Mouse (Mus musculus) midbrain, embryonic 11.5 days (tissue): Measurements from ENCODE around the gene Ddx43. TPM values are rescaled to one million over a fixed set of nuclear protein-coding genes. Genes with fewer than 3 reads are reported as not detected.
A peak's percentile ranks its signal among the peaks of the same experiment; 100 is the strongest.
"Not testable (repeated sequence)": the region's sequence is repeated elsewhere in the genome, so short reads cannot be mapped to it uniquely, and the experiment has no call there.

Experiments used
- ATAC-seq: fragments of 200-750 bp; cut with Nextera tagmentation; 2 replicates; pipeline ENCODE4 v1.8.0; 2017; ENCODE audit warnings: moderate TSS enrichment, moderate library complexity; ENCODE audit not compliant: low FRiP score
- DNase-seq: peaks from one replicate; pipeline ENCODE4 v3.0.0; 2015; ENCODE audit warnings: low spot score; ENCODE audit errors: missing footprints
- H3K27ac ChIP-seq: fragments of 300-500 bp; sonication (generic); 2 replicates; pipeline ENCODE4 v1.5.1; 2014; ENCODE audit warnings: low read depth, low read length
- H3K27me3 ChIP-seq: fragments of 300-500 bp; sonication (generic); 2 replicates; pipeline ENCODE4 v1.6.1; 2014; ENCODE audit warnings: mild to moderate bottlenecking, low read length, moderate library complexity, mixed read lengths; ENCODE audit not compliant: control insufficient read depth, insufficient read depth
- H3K36me3 ChIP-seq: fragments of 300-500 bp; sonication (generic); 2 replicates; pipeline ENCODE4 v1.6.1; 2014; ENCODE audit warnings: mild to moderate bottlenecking, low read length, moderate library complexity, mixed read lengths; ENCODE audit not compliant: control insufficient read depth, insufficient read depth
- H3K4me1 ChIP-seq: fragments of 300-500 bp; sonication (generic); 2 replicates; pipeline ENCODE4 v1.6.1; 2014; ENCODE audit warnings: low read length; ENCODE audit not compliant: control insufficient read depth, insufficient read depth
- H3K4me2 ChIP-seq: fragments of 300-500 bp; sonication (generic); 2 replicates; pipeline ENCODE4 v1.6.1; 2014; ENCODE audit warnings: mild to moderate bottlenecking, moderate library complexity
- H3K4me3 ChIP-seq: fragments of 300-500 bp; sonication (generic); 2 replicates; pipeline ENCODE4 v1.5.1; 2014; ENCODE audit warnings: low read depth, low read length
- H3K9ac ChIP-seq: fragments of 300-500 bp; sonication (generic); 2 replicates; pipeline ENCODE4 v1.6.1; 2014; ENCODE audit warnings: low read length
- H3K9me3 ChIP-seq: fragments of 300-500 bp; sonication (generic); 2 replicates; pipeline ENCODE4 v1.6.1; 2016; ENCODE audit warnings: low read length; ENCODE audit not compliant: control insufficient read depth
- WGBS: fragments of 180-500 bp; shearing (Covaris S2); extraction: QIAGEN DNeasy Blood & Tissue Kit; methylation state at CpG from one replicate; pipeline ENCODE4 v1.1.7; 2014; 5-methylcytosine and 5-hydroxymethylcytosine counted together
- polyA plus RNA-seq: library from polyadenylated mRNA; unstranded; fragments of >200 nt; fragmentation: Nextera tagmentation; extraction: Ambion mirVana; gene quantifications from 2 replicates; pipeline ENCODE4 v1.2.1, GENCODE M21; 2014

Ddx43 gene
- polyA plus RNA-seq: 0.11 and 0.56 TPM in 2 replicates

DNA sequence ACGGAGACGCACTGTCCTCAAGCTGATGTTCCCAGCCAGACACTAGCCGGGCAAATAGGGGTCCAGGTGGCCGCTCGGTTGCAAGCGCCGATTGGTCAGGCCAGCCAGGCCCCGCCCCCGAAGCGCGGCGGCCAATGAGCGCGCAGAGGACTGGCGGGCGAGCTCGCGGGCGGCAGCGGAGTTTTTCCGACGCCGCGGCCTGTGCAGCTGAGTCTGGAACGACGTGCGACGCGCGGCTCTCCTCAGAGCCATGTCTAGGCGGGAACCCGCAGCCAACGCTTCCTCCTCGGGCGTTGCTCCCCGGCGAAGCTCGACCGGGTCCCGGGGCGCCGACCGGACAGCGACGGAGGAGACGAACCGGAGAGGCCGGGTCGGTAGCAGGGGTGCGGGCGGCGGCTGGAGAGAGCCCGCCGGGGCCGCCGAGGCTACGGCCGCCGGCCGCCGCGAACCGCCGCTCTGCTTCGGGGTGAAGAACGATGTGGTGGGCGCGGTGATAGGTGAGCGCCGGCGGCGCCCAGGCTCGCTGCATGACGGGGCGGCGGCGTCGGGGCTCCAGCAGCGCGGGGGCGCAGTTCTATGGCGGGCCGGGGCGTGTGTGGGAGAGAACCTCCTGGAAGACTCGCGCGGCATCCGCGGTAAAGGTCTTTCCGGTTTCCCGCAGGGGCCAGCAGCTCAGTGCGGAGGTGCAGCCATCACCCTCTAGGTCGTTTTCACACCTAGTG, at the start of gene Ddx43:
TSS of gene Ddx43 (plus strand) at position 148 of the 722 bp plus-strand sequence.
- DNase-seq: peak; percentile 96
- Histone ChIP-seq H3K9me3 (no peaks in the 10 kb centered on the region), H3K27me3 (peaks cover 41% of the 10 kb centered on the region), H3K36me3 (no peaks in the 10 kb centered on the region), H3K27ac (no peak within 1 kb of the TSS), H3K4me3 (peak within 1 kb of the TSS; percentile 32), H3K9ac (no peak within 1 kb of the TSS), H3K4me1 (no peaks in the 10 kb centered on the region), H3K4me2 (peak within 1 kb of the TSS; percentile 40)
- peak; percentile 98 for ATAC-seq
- WGBS: 5% methylated on average over 93 of the region's 93 CpGs

DNA sequence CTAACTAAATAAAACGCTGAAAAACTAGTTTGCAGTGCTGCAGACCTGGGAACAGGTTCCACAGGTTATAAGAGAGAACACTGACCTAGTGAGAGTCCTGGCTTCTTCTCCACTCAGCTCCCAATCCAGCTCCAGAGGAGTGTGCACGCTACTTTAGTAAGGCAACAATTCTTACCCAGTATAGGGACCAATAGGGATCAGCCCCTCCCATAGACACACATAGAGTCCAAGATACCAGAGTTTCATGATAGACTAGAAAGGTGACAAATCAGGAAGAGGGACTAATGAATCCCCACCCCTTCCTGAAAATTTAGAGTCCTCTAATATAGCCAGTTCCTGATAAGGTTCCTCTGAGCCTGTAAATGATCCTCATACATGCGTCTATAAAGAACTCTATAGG, 48.6 kb upstream of the Ddx43 start:
- no peaks in the 10 kb centered on the region for H3K9me3 ChIP-seq
- DNase-seq (no peak), ATAC-seq (no peak)
- H3K27ac ChIP-seq: no peak overlapping the region
- no peak overlapping the region for H3K9ac ChIP-seq
- H3K4me2 ChIP-seq: no peak overlapping the region
- no peaks in the 10 kb centered on the region for H3K27me3 ChIP-seq
- H3K36me3 ChIP-seq: no peaks in the 10 kb centered on the region
- H3K4me1 ChIP-seq: no peaks in the 10 kb centered on the region
- H3K4me3 ChIP-seq: no peak overlapping the region
- 72% methylated on average over 3 of the region's 3 CpGs for WGBS

DNA sequence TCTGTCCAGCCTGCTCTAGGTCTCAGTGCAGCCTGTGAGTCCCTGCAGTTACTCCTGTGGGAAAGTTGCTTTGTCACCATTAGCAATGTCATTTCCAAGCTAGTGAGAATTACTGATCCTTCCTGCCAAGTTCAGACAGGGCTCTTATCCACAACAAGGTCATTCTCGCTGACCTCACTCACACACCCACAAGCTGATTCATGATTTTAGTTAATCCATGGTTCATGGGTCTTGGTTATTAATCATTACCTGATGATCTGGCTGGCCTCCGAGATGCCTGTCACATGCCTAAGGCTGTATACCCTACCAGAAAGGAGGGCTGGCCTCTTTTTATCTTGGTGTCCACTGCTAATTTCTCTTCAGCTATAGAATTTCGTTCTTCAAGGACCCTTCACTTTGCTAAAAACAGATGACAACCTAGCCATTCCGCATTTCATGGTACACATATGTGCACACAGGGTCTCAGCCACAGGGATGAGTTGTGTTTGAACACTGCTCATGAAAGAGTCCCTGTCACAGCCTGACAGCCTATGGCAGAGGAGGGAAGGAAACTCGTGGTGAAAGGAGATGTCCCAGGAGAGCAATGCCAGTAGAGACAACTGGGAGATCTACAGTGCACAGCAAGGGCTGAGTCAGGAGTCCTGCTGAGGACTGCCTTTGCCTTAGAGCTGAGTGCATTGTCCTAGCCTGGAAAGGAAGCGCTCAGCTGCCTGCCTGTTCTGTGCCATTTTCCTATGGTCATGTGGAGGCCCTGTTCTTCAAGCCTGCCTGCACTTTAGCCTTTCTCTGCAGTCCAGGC, 47.2 kb upstream of the Ddx43 start:
- WGBS: 74% methylated on average over 6 of the region's 6 CpGs
- not testable (repeated sequence) for H3K4me3 ChIP-seq, H3K27ac ChIP-seq, H3K4me1 ChIP-seq, H3K9ac ChIP-seq, H3K9me3 ChIP-seq, H3K4me2 ChIP-seq, ATAC-seq, DNase-seq, H3K36me3 ChIP-seq, H3K27me3 ChIP-seq

DNA sequence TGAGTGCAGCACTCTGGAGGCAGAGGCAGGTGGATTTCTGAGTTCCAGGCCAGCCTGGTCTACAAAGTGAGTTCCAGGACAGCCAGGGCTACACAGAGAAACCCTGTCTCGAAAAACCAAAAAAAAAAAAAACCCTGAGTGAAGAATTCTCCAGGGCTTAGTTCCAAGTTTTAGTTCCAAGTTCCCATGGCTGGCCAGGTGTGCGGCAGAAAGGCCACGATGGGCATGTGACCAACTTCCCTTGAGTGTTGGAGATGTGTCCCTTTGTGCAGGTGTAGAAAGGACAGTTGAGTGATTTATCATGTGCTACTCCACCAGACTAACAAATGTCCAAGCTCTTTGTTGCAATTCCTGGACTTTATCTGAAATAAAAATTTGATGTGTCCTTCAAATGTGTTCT, 46.4 kb upstream of the Ddx43 start:
- ATAC-seq, H3K36me3 ChIP-seq, DNase-seq, H3K9me3 ChIP-seq, H3K4me1 ChIP-seq, H3K4me3 ChIP-seq, H3K9ac ChIP-seq, H3K27me3 ChIP-seq, H3K4me2 ChIP-seq, H3K27ac ChIP-seq: not testable (repeated sequence)
- 82% methylated on average over 3 of the region's 3 CpGs for WGBS

DNA sequence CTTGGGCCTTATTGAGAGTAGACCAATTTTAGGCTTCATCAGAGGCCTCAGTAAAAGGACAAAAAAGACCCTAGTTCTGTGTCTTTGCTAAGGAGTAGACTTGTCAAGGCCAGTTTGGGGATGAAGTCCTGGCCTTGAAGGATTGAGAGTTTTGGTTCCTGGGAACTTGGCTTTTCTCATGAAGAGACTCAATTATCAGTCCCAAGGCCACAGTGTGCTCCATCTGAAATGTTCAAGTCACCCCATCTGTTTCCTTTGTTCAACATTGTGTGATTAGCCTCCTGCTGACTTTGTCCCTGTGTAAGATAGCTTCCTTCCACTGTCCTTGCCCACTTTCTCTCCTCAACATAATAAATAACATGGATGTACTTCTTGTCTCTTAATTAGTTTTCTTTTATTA, 45.6 kb upstream of the Ddx43 start:
- not testable (repeated sequence) for ATAC-seq, H3K9ac ChIP-seq, H3K9me3 ChIP-seq, H3K27me3 ChIP-seq, H3K4me2 ChIP-seq, H3K4me1 ChIP-seq, H3K4me3 ChIP-seq, DNase-seq, H3K36me3 ChIP-seq, H3K27ac ChIP-seq

DNA sequence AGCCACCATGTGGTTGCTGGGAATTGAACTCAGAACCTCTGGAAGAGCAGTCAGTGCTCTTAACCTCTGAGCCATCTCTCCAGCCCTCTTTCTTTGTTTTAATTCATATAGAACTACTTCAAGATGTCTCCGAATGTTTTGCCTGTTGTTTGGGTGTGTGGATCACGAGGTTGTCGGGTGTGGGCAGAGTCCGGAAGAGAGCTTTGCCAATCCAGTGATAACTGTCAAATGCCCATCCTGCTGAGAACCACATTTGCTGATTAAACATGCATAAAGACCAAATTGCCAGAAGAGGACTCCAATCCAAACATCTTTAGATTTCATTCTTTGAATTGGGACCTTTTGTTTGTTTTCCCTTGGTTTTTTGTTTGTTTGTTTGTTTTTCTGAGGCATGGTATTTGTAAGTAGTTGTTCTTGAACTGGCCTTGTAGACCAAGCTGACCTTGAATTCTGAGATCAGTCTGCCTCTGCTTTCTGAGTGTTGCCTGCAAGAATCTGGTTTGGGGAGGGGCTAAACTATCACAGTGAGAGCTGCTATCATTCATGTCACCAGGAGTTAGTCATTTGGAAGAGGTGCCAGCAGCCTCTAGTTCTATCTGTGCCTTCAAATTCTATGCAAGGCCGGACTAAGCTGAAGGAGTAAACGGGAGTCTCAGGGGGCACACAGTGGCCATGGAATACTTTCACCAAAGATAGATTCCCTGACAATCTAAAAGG, 43.9 kb upstream of the Ddx43 start:
- Histone ChIP-seq H3K4me1 (no peaks in the 10 kb centered on the region), H3K27ac (no peak overlapping the region), H3K36me3 (no peaks in the 10 kb centered on the region), H3K4me2 (no peak overlapping the region), H3K9ac (no peak overlapping the region), H3K27me3 (no peaks in the 10 kb centered on the region), H3K4me3 (no peak overlapping the region), H3K9me3 (no peaks in the 10 kb centered on the region)
- ATAC-seq: no peak
- no peak for DNase-seq
- 85% methylated on average over 6 of the region's 6 CpGs for WGBS

DNA sequence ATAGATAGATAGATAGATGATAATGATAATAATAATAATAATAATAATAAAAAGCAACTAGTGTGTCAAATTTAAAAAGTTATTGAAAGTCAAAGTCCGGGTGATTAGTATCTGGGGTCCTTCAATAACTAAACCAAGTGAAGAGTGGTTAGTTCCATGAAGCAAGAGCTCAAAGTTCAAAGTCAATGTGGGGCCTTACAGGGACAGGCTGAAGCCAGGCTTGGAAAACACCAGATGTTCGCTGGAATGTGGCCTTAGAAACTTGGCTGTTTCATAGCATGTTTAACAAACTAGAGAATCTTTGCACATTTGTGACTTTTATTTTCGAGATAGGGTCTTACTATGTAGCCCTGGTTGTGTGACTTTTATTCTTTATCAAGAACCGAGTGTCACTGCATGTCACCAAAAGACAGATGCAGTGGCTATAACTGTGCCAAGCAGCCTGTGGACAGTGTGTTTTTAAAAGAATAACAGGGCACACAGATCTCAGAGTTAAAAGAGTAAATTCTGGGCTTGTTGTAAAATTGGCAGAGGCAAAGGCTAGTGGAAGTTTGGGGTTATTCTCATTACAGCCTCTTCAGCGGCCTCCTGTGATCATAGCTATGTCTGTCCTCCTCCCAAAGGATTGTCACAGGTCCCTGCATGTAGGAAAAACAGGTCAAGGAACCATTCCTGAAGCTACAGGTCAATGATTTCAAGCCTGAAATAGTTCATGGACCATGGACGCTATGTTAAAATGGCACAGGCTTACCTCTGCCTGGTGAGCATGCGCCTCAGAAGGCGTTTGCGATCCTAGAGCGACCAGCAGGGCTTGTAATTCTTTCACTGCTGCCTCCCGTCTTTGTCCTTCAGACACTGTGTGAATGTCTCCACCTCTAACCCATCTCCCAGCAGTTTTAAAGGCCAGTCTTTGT, 40.7 kb upstream of the Ddx43 start:
- Histone ChIP-seq H3K4me1 (no peaks in the 10 kb centered on the region), H3K9ac (no peak overlapping the region), H3K27me3 (no peaks in the 10 kb centered on the region), H3K9me3 (no peaks in the 10 kb centered on the region), H3K36me3 (no peaks in the 10 kb centered on the region), H3K4me2 (no peak overlapping the region), H3K27ac (no peak overlapping the region), H3K4me3 (no peak overlapping the region)
- ATAC-seq: no peak
- WGBS: 86% methylated on average over 11 of the region's 11 CpGs
- DNase-seq: no peak

DNA sequence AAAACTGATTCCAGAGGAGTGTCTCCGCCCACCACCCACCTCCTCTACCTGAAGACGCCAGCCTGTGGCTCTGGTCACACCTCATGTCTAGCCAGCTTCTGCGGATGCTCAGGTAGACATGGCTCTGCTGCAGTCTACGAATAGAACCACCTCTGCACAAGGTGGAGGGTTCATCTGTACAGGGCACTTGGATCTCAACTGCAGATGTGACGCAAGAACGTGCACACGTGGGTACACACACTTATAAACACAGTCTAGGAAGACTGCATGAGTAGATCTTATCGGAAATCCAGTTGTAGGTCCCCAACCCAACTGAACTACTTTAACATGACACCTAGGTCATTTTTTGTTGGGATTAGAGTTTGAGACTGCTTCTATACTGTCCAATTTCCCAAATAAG, 40.0 kb upstream of the Ddx43 start, which contains the start of gene Gsta2:
TSS of gene Gsta2 (minus strand) at position 178 of the 400 bp plus-strand sequence.
- Histone ChIP-seq H3K36me3 (no peaks in the 10 kb centered on the region), H3K9me3 (no peaks in the 10 kb centered on the region), H3K4me1 (no peaks in the 10 kb centered on the region), H3K27ac (no peak within 1 kb of the TSS), H3K9ac (no peak within 1 kb of the TSS), H3K27me3 (no peaks in the 10 kb centered on the region), H3K4me3 (no peak within 1 kb of the TSS), H3K4me2 (no peak within 1 kb of the TSS)
- WGBS: 90% methylated on average over 8 of the region's 8 CpGs
- ATAC-seq: no peak
- no peak for DNase-seq
